ENCODE assay signal across 8 mouse cellular contexts in genomic region chr17:56132661-56133060, GRCm38 (mm10). TPM values are rescaled to one million over a fixed set of nuclear protein-coding genes. Genes with fewer than 3 reads are reported as not detected.
DNase-seq lines count a peak whose midpoint lies in the region; ATAC-seq and TF ChIP-seq lines count a peak whose summit lies in the region.

No protein-coding gene starts in this region.

- 5% methylated on average over 14 of the region's 14 CpGs for WGBS in kidney, embryonic 15.5 days
- 6% methylated on average over 14 of the region's 14 CpGs for WGBS in spleen, adult 2 months

- H3K4me1 ChIP-seq in bone marrow macrophage, adult 2 months (ENCODE audit: control insufficient read depth, insufficient read depth, low read length), result 0 out of 2 replicates have a peak, but pooled peaks cover 2% of the 10 kb centered on the region
- peaks cover 35% of the 10 kb centered on the region for H3K4me1 ChIP-seq in kidney, embryonic 15.5 days
- H3K4me1 ChIP-seq in spleen, adult 2 months (ENCODE audit: control insufficient read depth, insufficient read depth, insufficient read length), result peaks cover 5% of the 10 kb centered on the region; the same call in 1 of the 2 replicates

- H3K4me3 ChIP-seq in bone marrow macrophage, adult 2 months (ENCODE audit: insufficient read depth, low read length), result peak overlapping the region; percentile 51
- H3K4me3 ChIP-seq in kidney, embryonic 15.5 days (replicated peaks), result peak overlapping the region; percentile 23; the same call in 1 of the 2 replicates
- no peak overlapping the region for H3K4me3 ChIP-seq in spleen, adult 2 months (ENCODE audit: extremely low read depth, insufficient read depth, insufficient read length)

- peak; percentile 67 to 90 for DNase-seq in adrenal gland, adult (ENCODE audit: inconsistent age in 2 of 2, low spot score in 1 of 2)
- no peak for DNase-seq in adrenal gland, postnatal 4 days (ENCODE audit: low spot score in 2 of 2)
- peak; percentile 57 for DNase-seq in 3134 (ENCODE audit: extremely low read depth, insufficient read length, low spot score)
- peak; percentile 50 for DNase-seq in forelimb bud, embryonic 11.5 days (ENCODE audit: low read depth, low spot score)
- peak; percentile 81 for DNase-seq in lung, postnatal 36 days
- peak; percentile 42 to 58 for DNase-seq in spleen, adult 2 months (ENCODE audit: low read depth in 1 of 2, low spot score in 2 of 2)

- peaks cover 8% of the 10 kb centered on the region; the same call in 1 of the 2 replicates for H3K27me3 ChIP-seq in kidney, embryonic 15.5 days
- no peaks in the 10 kb centered on the region for H3K27me3 ChIP-seq in spleen, adult 2 months (ENCODE audit: control insufficient read depth, insufficient read depth, low read length)

- H3K27ac ChIP-seq in bone marrow macrophage, adult 2 months (ENCODE audit: insufficient read depth, low read depth, low read length), result peak overlapping the region; percentile 95; the same call in 1 of the 2 replicates
- H3K27ac ChIP-seq in kidney, embryonic 15.5 days, result no peak overlapping the region
- H3K27ac ChIP-seq in spleen, adult 2 months (ENCODE audit: insufficient read depth, low read length), result no peak overlapping the region

- no peak overlapping the region for H3K9ac ChIP-seq in kidney, embryonic 15.5 days

- peak; percentile 77 for TF ChIP-seq CTCF in bone marrow macrophage, adult 2 months (IDR thresholded peaks at IDR 0.05; ENCODE audit: low read depth, low read length)
- peak; percentile 81 for TF ChIP-seq CTCF in spleen, adult 2 months (IDR thresholded peaks at IDR 0.05; ENCODE audit: extremely low read depth, insufficient read depth, insufficient read length, insufficient replicate concordance)

- ATAC-seq in kidney, embryonic 15.5 days (replicated peaks; ENCODE audit: low FRiP score), result no peak

- TF ChIP-seq POLR2A in bone marrow macrophage, adult 2 months (IDR thresholded peaks at IDR 0.05; ENCODE audit: borderline replicate concordance, low read depth, low read length), result no peak
- TF ChIP-seq POLR2A in spleen, adult 2 months (IDR thresholded peaks at IDR 0.05; ENCODE audit: low read depth, low read length), result no peak

- no peaks in the 10 kb centered on the region for H3K9me3 ChIP-seq in kidney, embryonic 15.5 days (replicated peaks)

- no peaks in the 10 kb centered on the region for H3K36me3 ChIP-seq in kidney, embryonic 15.5 days
- H3K36me3 ChIP-seq in spleen, adult 2 months (ENCODE audit: control insufficient read depth, insufficient read depth, low read length), result no peaks in the 10 kb centered on the region

- peak overlapping the region; percentile 46 for H3K4me2 ChIP-seq in kidney, embryonic 15.5 days

RNA-seq across cellular contexts. Expression of gene Sema6b, which starts 7.5 kb away (rescaled TPM):
- 10 to 100 TPM in 1 of 2 experiments, 1 to 10 TPM in 1; 9.6 to 12.2 TPM for total RNA-seq in adrenal gland, postnatal 4 days (2021)
- polyA plus RNA-seq in bone marrow macrophage, adult 2 months (2012; ENCODE audit: insufficient read depth, insufficient read length, missing spikeins), result 7.8 and 8.1 TPM in 2 replicates
- polyA plus RNA-seq in kidney, embryonic 15.5 days (2015; fragmentation: Nextera tagmentation; extraction: Ambion mirVana), result 1.5 TPM in 2 replicates
- 9.1 and 11.8 TPM in 2 replicates for polyA plus RNA-seq in spleen, adult 2 months (2012; rRNA removed)

RNA-seq across cellular contexts. Expression of gene Lrg1, which starts 10.9 kb away (rescaled TPM):
- 10 to 100 TPM in 1 of 2 experiments, 1 to 10 TPM in 1; 5.5 to 10.1 TPM for total RNA-seq in adrenal gland, postnatal 4 days (2021)
- polyA plus RNA-seq in bone marrow macrophage, adult 2 months (2012; ENCODE audit: insufficient read depth, insufficient read length, missing spikeins), result not detected in 2 replicates
- polyA plus RNA-seq in kidney, embryonic 15.5 days (2015; fragmentation: Nextera tagmentation; extraction: Ambion mirVana), result 0.39 and 0.53 TPM in 2 replicates
- 56.0 and 79.2 TPM in 2 replicates for polyA plus RNA-seq in spleen, adult 2 months (2012; rRNA removed)

RNA-seq across cellular contexts. Expression of gene Plin5, which starts 15.3 kb away (rescaled TPM):
- 10 to 100 TPM; 23.1 to 30.6 TPM for total RNA-seq in adrenal gland, postnatal 4 days (2021)
- polyA plus RNA-seq in bone marrow macrophage, adult 2 months (2012; ENCODE audit: insufficient read depth, insufficient read length, missing spikeins), result not detected in 2 replicates
- 1.5 and 1.9 TPM in 2 replicates for polyA plus RNA-seq in kidney, embryonic 15.5 days (2015; fragmentation: Nextera tagmentation; extraction: Ambion mirVana)
- 0.30 and 0.36 TPM in 2 replicates for polyA plus RNA-seq in spleen, adult 2 months (2012; rRNA removed)

RNA-seq across cellular contexts. Expression of gene Plin4, which starts 23.1 kb away (rescaled TPM):
- 10 to 100 TPM; 29.9 to 37.0 TPM for total RNA-seq in adrenal gland, postnatal 4 days (2021)
- 0.16 TPM in 1 of 2 replicates, not detected in the other for polyA plus RNA-seq in bone marrow macrophage, adult 2 months (2012; ENCODE audit: insufficient read depth, insufficient read length, missing spikeins)
- 0.08 and 0.12 TPM in 2 replicates for polyA plus RNA-seq in kidney, embryonic 15.5 days (2015; fragmentation: Nextera tagmentation; extraction: Ambion mirVana)
- 2.3 and 3.0 TPM in 2 replicates for polyA plus RNA-seq in spleen, adult 2 months (2012; rRNA removed)

RNA-seq across cellular contexts. Expression of gene Tnfaip8l1, which starts 29.6 kb away (rescaled TPM):
- total RNA-seq in adrenal gland, postnatal 4 days (2021), result 1 to 10 TPM; 8.0 to 9.2 TPM
- polyA plus RNA-seq in bone marrow macrophage, adult 2 months (2012; ENCODE audit: insufficient read depth, insufficient read length, missing spikeins), result 4.7 and 5.4 TPM in 2 replicates
- 11.6 and 11.9 TPM in 2 replicates for polyA plus RNA-seq in kidney, embryonic 15.5 days (2015; fragmentation: Nextera tagmentation; extraction: Ambion mirVana)
- 6.6 and 7.3 TPM in 2 replicates for polyA plus RNA-seq in spleen, adult 2 months (2012; rRNA removed)

Comparison
In these comparisons a context has a peak if more than half of its experiments do, and no peak if none do; other contexts are left out.
1. DNase-seq: peak in adrenal gland, adult (2 of 2), 3134 (single experiment), forelimb bud, embryonic 11.5 days (single experiment), lung, postnatal 36 days (single experiment) and spleen, adult 2 months (2 of 2); none in adrenal gland, postnatal 4 days (0 of 2).
2. RNA of gene Lrg1, which starts 10.9 kb away (polyA plus RNA-seq): 56.0 to 79.2 TPM in spleen, adult 2 months; 0.39 to 0.53 TPM in kidney, embryonic 15.5 days and not detected in bone marrow macrophage, adult 2 months; every median in the first group is over 10 times any median in the second.